Comparison of ENCODE assay signal across 14 mouse cellular contexts in genomic region chr7:128550328-128551086, GRCm38 (mm10). TPM values are rescaled to one million over a fixed set of nuclear protein-coding genes. Genes with fewer than 3 reads are reported as not detected.
DNase-seq lines count a peak whose midpoint lies in the region; ATAC-seq lines count a peak whose summit lies in the region.
"Had no signal": no experiment of that assay in that cellular context is flagged by ENCODE, and none has a peak within 500 bp of the region (broad histone marks: within the 10 kb centered on the region; RNA-seq: fewer than 3 reads in every experiment).

No protein-coding gene starts in this region.

- no peak overlapping the region for H3K4me3 ChIP-seq in heart, embryonic 13.5 days
- H3K4me3 ChIP-seq in forebrain, embryonic 16.5 days (replicated peaks; ENCODE audit: low read length) = no peak overlapping the region
- H3K4me3 ChIP-seq in midbrain, embryonic 15.5 days = no peak overlapping the region
- H3K4me3 ChIP-seq: erythroblast, embryonic 14.5 days; limb, embryonic 13.5 days had no signal

- H3K36me3 ChIP-seq in heart, embryonic 13.5 days = peaks cover 32% of the 10 kb centered on the region
- no peaks in the 10 kb centered on the region for H3K36me3 ChIP-seq in forebrain, embryonic 16.5 days (ENCODE audit: control insufficient read depth, insufficient read depth)
- no peaks in the 10 kb centered on the region for H3K36me3 ChIP-seq in midbrain, embryonic 15.5 days (replicated peaks)

- H3K9me3 ChIP-seq in heart, embryonic 13.5 days = no peaks in the 10 kb centered on the region
- no peaks in the 10 kb centered on the region for H3K9me3 ChIP-seq in forebrain, embryonic 16.5 days (ENCODE audit: control insufficient read depth, low read length)
- no peaks in the 10 kb centered on the region for H3K9me3 ChIP-seq in midbrain, embryonic 15.5 days
- H3K9me3 ChIP-seq: limb, embryonic 13.5 days had no signal

- H3K9ac ChIP-seq in heart, embryonic 13.5 days = no peak overlapping the region
- no peak overlapping the region for H3K9ac ChIP-seq in forebrain, embryonic 16.5 days (replicated peaks; ENCODE audit: low read depth, low read length)
- H3K9ac ChIP-seq in midbrain, embryonic 15.5 days = no peak overlapping the region
- H3K9ac ChIP-seq: limb, embryonic 13.5 days had no signal

- H3K27ac ChIP-seq in heart, embryonic 13.5 days (replicated peaks) = peak overlapping the region; percentile 71
- H3K27ac ChIP-seq in forebrain, embryonic 16.5 days (ENCODE audit: low read length) = peak overlapping the region; percentile 73
- peak overlapping the region; percentile 80 for H3K27ac ChIP-seq in midbrain, embryonic 15.5 days
- H3K27ac ChIP-seq: limb, embryonic 13.5 days had no signal

- intact Hi-C loops in heart, postnatal 36 days (cut with DNase I) = no loop called here

- peaks cover 42% of the 10 kb centered on the region for H3K4me1 ChIP-seq in heart, embryonic 13.5 days
- H3K4me1 ChIP-seq in forebrain, embryonic 16.5 days (replicated peaks; ENCODE audit: control insufficient read depth, insufficient read depth, low read length) = peaks cover 13% of the 10 kb centered on the region
- peaks cover 32% of the 10 kb centered on the region for H3K4me1 ChIP-seq in midbrain, embryonic 15.5 days

- WGBS in heart, embryonic 13.5 days = 18% methylated on average over 1 of the region's 1 CpGs
- 0% methylated on average over 1 of the region's 1 CpGs for WGBS in forebrain, embryonic 16.5 days
- WGBS in midbrain, embryonic 15.5 days = 0% methylated on average over 1 of the region's 1 CpGs

- no peak overlapping the region for H3K4me2 ChIP-seq in heart, embryonic 13.5 days
- H3K4me2 ChIP-seq in forebrain, embryonic 16.5 days (ENCODE audit: low read length) = no peak overlapping the region
- peak overlapping the region; percentile 4; the same call in 1 of the 2 replicates for H3K4me2 ChIP-seq in midbrain, embryonic 15.5 days
- H3K4me2 ChIP-seq: limb, embryonic 13.5 days had no signal

- no peak for DNase-seq in heart, postnatal 36 days
- DNase-seq in brain, adult 2 months (ENCODE audit: low read depth, low spot score) = peak; percentile 84
- no peak for DNase-seq in spleen, postnatal 14 days (ENCODE audit: low spot score in 2 of 2)
- no peak for DNase-seq in urinary bladder, postnatal 14 days (ENCODE audit: low spot score)
- no peak for DNase-seq in kidney, adult 8-10 months
- DNase-seq: heart, postnatal 4 days; kidney, postnatal 25 days; lung, postnatal 14 days; thymus, postnatal 36 days had no signal

- no peak for ATAC-seq in heart, embryonic 13.5 days (ENCODE audit: extremely low read depth, insufficient number of reproducible peaks, low FRiP score, low TSS enrichment)
- ATAC-seq in forebrain, embryonic 16.5 days = peak; percentile 68
- ATAC-seq in midbrain, embryonic 15.5 days (replicated peaks) = peak; percentile 66

- no peaks in the 10 kb centered on the region for H3K27me3 ChIP-seq in heart, embryonic 13.5 days (replicated peaks)
- H3K27me3 ChIP-seq in forebrain, embryonic 16.5 days (replicated peaks; ENCODE audit: control insufficient read depth, insufficient read depth, low read length) = no peaks in the 10 kb centered on the region
- no peaks in the 10 kb centered on the region for H3K27me3 ChIP-seq in midbrain, embryonic 15.5 days (replicated peaks)
- H3K27me3 ChIP-seq: limb, embryonic 13.5 days had no signal

RNA-seq across cellular contexts. Expression of gene Bag3, which starts 27.1 kb away (rescaled TPM):
- 21.5 and 22.6 TPM in 2 replicates for polyA plus RNA-seq in heart, embryonic 13.5 days (2015; fragmentation: Nextera tagmentation; extraction: Ambion mirVana)
- total RNA-seq in heart, postnatal 36 days (2021) = 100 to 1,000 TPM; 258 to 272 TPM
- polyA plus RNA-seq in forebrain, embryonic 16.5 days (2015; fragmentation: Nextera tagmentation; extraction: Ambion mirVana) = 1.5 and 1.8 TPM in 2 replicates
- 2.0 and 2.5 TPM in 2 replicates for polyA plus RNA-seq in midbrain, embryonic 15.5 days (2015; fragmentation: Nextera tagmentation; extraction: Ambion mirVana)
